Mouse (Mus musculus): ENCODE data around the gene D17Wsu92e.

D17Wsu92e gene

GRCm38 (mm10) chr17:27821407-27822338 is 1.2 kb upstream of the D17Wsu92e start:
- no peak for DNase-seq (ENCODE audit: low spot score in 2 of 2)

GRCm38 (mm10) chr17:27819971-27820567 is 379 bp downstream of the D17Wsu92e start:
- DNase-seq (ENCODE audit: low spot score in 2 of 2) = peak in 1 of 2 experiments; percentile 50

- DNase-seq (ENCODE audit: low spot score in 2 of 2) = no peak
Observed at GRCm38 (mm10) chr17:27819521-27819970, 902 bp downstream of the D17Wsu92e start.

- no peak for DNase-seq (ENCODE audit: low spot score in 2 of 2)
Observed at GRCm38 (mm10) chr17:27819011-27819410, 1.4 kb downstream of the D17Wsu92e start.

- DNase-seq (ENCODE audit: low spot score in 2 of 2) = no peak
Observed at GRCm38 (mm10) chr17:27814606-27815005, 5.8 kb downstream of the D17Wsu92e start.

GRCm38 (mm10) chr17:27811980-27812379 is 8.5 kb downstream of the D17Wsu92e start:
- no peak for DNase-seq (ENCODE audit: low spot score in 2 of 2)

- DNase-seq (ENCODE audit: low spot score in 2 of 2) = no peak
Observed at GRCm38 (mm10) chr17:27810569-27811331, 9.7 kb downstream of the D17Wsu92e start.

- no peak for DNase-seq (ENCODE audit: low spot score in 2 of 2)
Observed at GRCm38 (mm10) chr17:27807542-27808078, 12.8 kb downstream of the D17Wsu92e start.

- no peak for DNase-seq (ENCODE audit: low spot score in 2 of 2)
Observed at GRCm38 (mm10) chr17:27804803-27805770, 15.4 kb downstream of the D17Wsu92e start.

- no peak for DNase-seq (ENCODE audit: low spot score in 2 of 2)
Observed at GRCm38 (mm10) chr17:27804156-27804690, 16.2 kb downstream of the D17Wsu92e start.

- no peak for DNase-seq (ENCODE audit: low spot score in 2 of 2)
Observed at GRCm38 (mm10) chr17:27803752-27804151, 16.7 kb downstream of the D17Wsu92e start.

GRCm38 (mm10) chr17:27800710-27801648 is 19.5 kb downstream of the D17Wsu92e start:
- no peak for DNase-seq (ENCODE audit: low spot score in 2 of 2)

DNA sequence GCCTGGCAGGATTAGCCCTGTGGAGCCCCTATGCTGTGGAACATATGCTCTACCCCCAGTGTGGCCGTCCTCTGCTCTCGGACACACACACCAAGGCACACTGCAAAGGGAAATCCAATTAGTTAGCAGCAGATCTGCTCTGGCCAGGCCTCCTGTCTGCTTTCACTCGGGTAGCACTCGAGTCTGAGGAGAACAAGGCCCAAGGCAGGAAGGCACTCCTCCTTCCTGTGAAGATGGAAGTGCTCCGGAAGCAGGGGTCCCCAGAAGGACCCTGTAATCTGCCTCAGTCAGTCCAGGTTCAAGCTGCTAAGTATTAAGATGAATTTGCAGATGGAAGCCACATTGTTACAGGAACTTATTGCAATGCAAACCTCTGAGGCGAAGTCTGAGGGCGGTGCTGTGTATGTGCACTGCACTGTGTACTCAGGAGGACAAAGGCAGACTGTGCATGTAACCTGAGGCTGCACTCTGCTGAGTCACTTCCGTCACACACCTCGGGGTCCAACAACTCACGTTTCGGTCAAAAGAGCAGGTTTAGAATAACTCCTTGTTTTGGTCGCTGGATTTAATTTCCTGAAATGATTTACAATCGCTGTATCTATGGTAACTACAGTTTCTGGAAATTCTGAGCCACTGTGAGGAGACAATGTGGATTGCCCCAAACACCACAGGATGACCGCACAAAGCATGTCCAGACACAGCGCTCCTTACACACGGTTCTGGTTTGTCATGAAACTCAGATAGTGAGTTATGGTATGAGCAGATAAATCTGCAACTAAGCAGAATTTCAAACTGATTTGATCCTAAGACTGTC is 20.5 kb downstream of the D17Wsu92e start:
- DNase-seq (ENCODE audit: low spot score in 2 of 2) = peak in 1 of 2 experiments; percentile 56

DNA sequence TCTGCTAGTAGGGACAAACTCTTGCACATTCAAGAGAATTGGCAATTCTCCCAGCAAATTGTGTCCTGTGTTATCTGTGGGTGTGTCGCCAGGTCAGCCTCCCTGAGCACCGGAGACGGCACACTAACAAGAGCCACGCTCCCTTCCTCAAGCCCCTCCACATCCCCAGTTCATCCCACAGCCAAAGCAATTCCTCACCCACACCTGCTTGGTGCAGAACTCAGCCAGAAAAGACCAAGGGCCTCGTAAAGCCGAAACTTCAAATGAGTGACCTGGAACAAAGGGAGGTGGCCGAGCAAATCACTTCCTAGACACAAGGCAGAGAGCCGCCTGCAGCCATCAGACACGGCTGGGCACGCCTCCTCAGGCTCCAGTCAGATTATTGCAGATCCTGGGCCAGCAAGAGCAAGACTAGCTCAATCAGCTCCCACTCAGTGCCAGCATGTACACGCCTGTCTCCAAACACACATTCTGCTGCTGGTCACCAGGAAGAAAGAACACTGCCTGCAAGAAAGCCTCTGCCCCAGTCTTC is 23.0 kb downstream of the D17Wsu92e start:
- DNase-seq (ENCODE audit: low spot score in 2 of 2) = peak; percentile 64 to 76

DNA sequence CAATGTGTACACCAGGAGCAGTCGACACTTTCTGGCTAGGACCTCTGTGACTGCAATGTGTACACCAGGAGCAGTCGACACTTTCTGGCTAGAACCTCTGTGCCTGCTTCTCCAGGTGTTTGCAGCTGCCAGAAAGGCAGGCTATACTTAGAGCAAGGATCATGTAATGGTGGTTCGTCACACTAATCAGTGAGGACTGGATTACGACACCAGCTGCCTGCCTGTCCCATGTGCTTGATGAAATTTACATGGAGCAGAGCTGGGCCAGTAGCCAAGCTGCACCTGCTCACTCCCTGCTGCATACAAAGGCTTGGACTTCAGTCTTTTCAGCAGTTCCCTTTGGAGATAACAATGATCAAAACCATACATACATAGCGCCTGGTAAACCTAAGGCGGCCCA is 23.7 kb downstream of the D17Wsu92e start:
- peak in 1 of 2 experiments; percentile 28 for DNase-seq (ENCODE audit: low spot score in 2 of 2)

DNA sequence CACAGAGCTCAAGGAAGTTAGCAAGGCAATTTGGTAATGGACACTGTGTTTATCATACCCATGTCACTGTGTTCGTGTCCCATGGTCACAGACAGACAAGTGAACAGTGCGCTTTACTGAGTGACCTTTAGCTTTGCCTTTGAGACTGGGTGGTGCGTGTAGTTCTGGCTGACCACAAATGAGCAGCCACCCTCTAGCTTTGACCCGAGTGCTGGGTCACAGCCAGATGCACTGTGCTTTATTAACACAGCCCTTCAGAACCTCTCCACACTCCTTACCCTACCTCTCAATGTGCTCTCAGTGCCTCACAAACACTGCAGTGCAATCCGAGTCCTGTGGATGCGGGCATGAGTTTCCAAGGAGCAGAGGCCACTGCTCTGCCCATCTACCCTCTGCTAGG is 27.3 kb downstream of the D17Wsu92e start:
- no peak for DNase-seq (ENCODE audit: low spot score in 2 of 2)

DNA sequence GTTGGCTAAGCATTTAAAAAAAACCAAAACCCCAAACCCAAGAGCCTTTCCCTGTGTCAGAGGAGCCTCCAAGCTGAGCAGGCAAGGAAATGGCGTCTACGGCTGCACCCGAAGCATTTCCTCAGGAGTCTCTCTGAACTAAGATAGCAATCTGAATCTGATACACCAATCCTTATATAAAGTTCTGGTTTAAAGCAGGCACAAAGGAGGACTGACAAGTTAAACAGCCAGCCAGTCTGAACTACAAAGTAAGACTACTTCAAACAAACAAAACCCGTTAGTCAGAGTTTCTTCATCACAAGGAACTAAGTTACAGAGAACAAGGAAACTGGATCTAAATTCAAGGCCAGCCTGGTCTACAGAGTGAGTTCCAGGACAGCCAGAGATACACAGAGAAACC is 27.9 kb downstream of the D17Wsu92e start:
- no peak for DNase-seq (ENCODE audit: low spot score in 2 of 2)

- DNase-seq (ENCODE audit: low spot score in 2 of 2) = no peak
Observed at GRCm38 (mm10) chr17:27791556-27791955, 28.9 kb downstream of the D17Wsu92e start.
